Mouse (Mus musculus) olfactory bulb, adult 2 months (tissue): ENCODE measurements around the gene Csnk1d.

Experiments used
- CTCF ChIP-seq: fragments of 200-500 bp; IDR thresholded peaks from 2 replicates; pipeline ENCODE4 v1.5.1; 2012; ENCODE audit warnings: low read depth, mild to moderate bottlenecking, low read length, moderate library complexity; ENCODE audit not compliant: insufficient read depth
- POLR2A ChIP-seq: fragments of 200-500 bp; IDR thresholded peaks from 2 replicates; pipeline ENCODE4 v1.6.1; 2012; ENCODE audit warnings: mild to moderate bottlenecking, low read depth, low read length, moderate library complexity; ENCODE audit not compliant: insufficient read depth

DNA sequence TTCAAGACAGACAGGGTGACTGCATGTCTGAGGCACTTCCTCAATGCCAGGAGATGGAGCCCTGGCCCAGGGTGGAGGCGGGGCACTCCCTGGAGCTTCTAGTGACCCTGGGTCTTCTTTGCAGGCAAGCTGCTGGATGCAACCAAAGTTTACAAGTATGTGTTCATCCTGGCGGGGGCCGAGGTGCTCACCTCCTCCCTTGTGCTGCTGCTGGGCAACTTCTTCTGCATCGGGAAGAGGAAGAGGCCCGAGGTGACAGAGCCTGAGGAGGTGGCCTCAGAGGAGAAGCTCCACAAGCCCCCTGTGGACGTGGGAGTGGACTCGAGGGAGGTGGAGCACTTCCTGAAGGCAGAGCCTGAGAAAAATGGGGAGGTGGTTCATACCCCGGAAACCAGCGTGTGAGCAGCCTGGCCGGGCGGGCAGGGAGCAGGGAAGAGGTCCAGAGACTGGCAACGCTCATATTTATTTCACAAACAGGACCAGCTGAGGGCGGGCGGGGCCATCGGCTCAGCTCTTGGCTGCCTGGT lies 33.3 kb downstream of the Csnk1d start:
- no peak for TF ChIP-seq CTCF
- TF ChIP-seq POLR2A, result no peak
